ENCODE assay signal across 11 mouse cellular contexts in the genomic region with DNA sequence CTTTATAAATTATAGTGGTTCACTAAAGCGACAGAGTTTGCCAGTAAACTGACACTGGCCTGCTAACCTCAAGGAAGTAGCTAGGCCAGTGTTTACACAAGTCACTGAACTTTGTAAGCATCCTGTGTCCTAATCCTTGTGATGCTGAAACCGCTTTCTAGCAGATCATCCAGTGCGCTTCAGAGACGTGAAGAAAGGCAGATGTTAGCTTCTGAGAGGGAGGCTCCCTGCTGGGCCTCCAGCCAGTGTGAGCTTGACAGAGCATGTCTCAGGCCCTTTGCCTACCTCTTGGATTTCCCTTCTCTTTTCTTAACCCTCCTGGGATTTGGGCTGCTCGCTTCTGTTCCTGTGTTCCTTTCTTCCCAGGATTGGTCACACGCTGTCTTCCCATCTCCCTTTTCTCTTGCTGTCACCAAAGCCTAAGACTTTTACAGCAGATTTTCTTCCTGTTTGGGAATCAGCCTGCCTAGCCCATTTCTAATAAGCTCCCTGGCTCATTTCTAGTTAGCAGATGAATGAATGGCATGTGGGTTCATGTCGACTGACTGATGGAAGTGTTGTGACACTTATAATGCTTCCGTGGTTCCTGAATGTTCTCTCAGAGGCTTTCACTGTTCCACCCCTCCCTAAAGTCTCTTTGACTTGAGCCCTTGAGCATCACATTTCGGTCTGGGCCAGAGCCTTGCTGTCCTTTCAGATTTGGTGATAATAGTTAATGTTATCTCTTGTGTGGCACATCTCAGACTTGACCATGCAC.
A peak's percentile ranks its signal among the peaks of the same experiment; 100 is the strongest.
DNase-seq lines count a peak whose midpoint lies in the region; ATAC-seq and TF ChIP-seq lines count a peak whose summit lies in the region.
"Had no signal": no experiment of that assay in that cellular context is flagged by ENCODE, and none has a peak within 500 bp of the region (broad histone marks: within the 10 kb centered on the region; RNA-seq: fewer than 3 reads in every experiment).

No protein-coding gene starts in this region.

- WGBS in lung, adult 2 months = 56% methylated on average over 9 of the region's 9 CpGs
- 58% methylated on average over 9 of the region's 9 CpGs for WGBS in intestine, embryonic 16.5 days
- 47% methylated on average over 9 of the region's 9 CpGs for WGBS in lung, embryonic 16.5 days

- no peaks in the 10 kb centered on the region for H3K4me1 ChIP-seq in lung, adult 2 months (ENCODE audit: control insufficient read depth, insufficient read depth, low read length)
- H3K4me1 ChIP-seq in intestine, embryonic 16.5 days (ENCODE audit: control insufficient read depth, insufficient read depth, low read length) = no peaks in the 10 kb centered on the region
- peaks cover 19% of the 10 kb centered on the region for H3K4me1 ChIP-seq in lung, embryonic 16.5 days (replicated peaks; ENCODE audit: control insufficient read depth, insufficient read depth, low read length)
- H3K4me1 ChIP-seq: hindbrain, embryonic 12.5 days had no signal

- H3K27ac ChIP-seq in intestine, embryonic 16.5 days (ENCODE audit: low read length) = peak overlapping the region; percentile 50; the same call in 1 of the 2 replicates
- H3K27ac ChIP-seq in lung, embryonic 16.5 days (ENCODE audit: low read length) = peak overlapping the region; percentile 89
- H3K27ac ChIP-seq: hindbrain, embryonic 12.5 days had no signal

- H3K4me2 ChIP-seq in intestine, embryonic 16.5 days (ENCODE audit: low read depth, low read length) = no peak overlapping the region
- H3K4me2 ChIP-seq in lung, embryonic 16.5 days (ENCODE audit: low read depth, low read length) = no peak overlapping the region
- H3K4me2 ChIP-seq: hindbrain, embryonic 12.5 days had no signal

- peak; percentile 37 to 60 for DNase-seq in lung, adult 18-20 months
- no peak for DNase-seq in lung, adult 2 months
- DNase-seq in right cerebral cortex, adult 18-20 months = no peak
- DNase-seq in urinary bladder, adult 2 months (ENCODE audit: low spot score) = no peak
- DNase-seq in layer of hippocampus, adult 9-10 months (ENCODE audit: low spot score) = no peak
- DNase-seq: adrenal gland, adult 8-10 months; thymus, adult 18-20 months had no signal

- TF ChIP-seq CTCF in lung, adult 2 months (IDR thresholded peaks at IDR 0.05; ENCODE audit: insufficient read depth, low read length) = no peak

- H3K27me3 ChIP-seq in intestine, embryonic 16.5 days (replicated peaks; ENCODE audit: control insufficient read depth, insufficient read depth, low read length) = no peaks in the 10 kb centered on the region
- H3K27me3 ChIP-seq in lung, embryonic 16.5 days (ENCODE audit: control insufficient read depth, insufficient read depth, low read depth, low read length) = no peaks in the 10 kb centered on the region
- H3K27me3 ChIP-seq: hindbrain, embryonic 12.5 days had no signal

- no peaks in the 10 kb centered on the region for H3K9me3 ChIP-seq in intestine, embryonic 16.5 days (ENCODE audit: control insufficient read depth, low read length)
- no peaks in the 10 kb centered on the region for H3K9me3 ChIP-seq in lung, embryonic 16.5 days (ENCODE audit: control insufficient read depth, low read length)
- H3K9me3 ChIP-seq: hindbrain, embryonic 12.5 days had no signal

- H3K36me3 ChIP-seq in intestine, embryonic 16.5 days (ENCODE audit: control insufficient read depth, insufficient read depth, low read length) = no peaks in the 10 kb centered on the region
- H3K36me3 ChIP-seq in lung, embryonic 16.5 days (ENCODE audit: control insufficient read depth, insufficient read depth, low read length) = no peaks in the 10 kb centered on the region
- H3K36me3 ChIP-seq: hindbrain, embryonic 12.5 days had no signal

- H3K9ac ChIP-seq in intestine, embryonic 16.5 days (ENCODE audit: low read depth, low read length) = no peak overlapping the region
- H3K9ac ChIP-seq in lung, embryonic 16.5 days (ENCODE audit: low read length) = no peak overlapping the region
- H3K9ac ChIP-seq: hindbrain, embryonic 12.5 days had no signal

- no peak overlapping the region for H3K4me3 ChIP-seq in lung, adult 2 months (replicated peaks; ENCODE audit: extremely low read depth, low read depth, low read length)
- no peak overlapping the region for H3K4me3 ChIP-seq in intestine, embryonic 16.5 days (ENCODE audit: low read length)
- no peak overlapping the region for H3K4me3 ChIP-seq in lung, embryonic 16.5 days (ENCODE audit: low read length)
- H3K4me3 ChIP-seq: hindbrain, embryonic 12.5 days had no signal

- ATAC-seq in intestine, embryonic 16.5 days = peak; percentile 85
- peak; percentile 95 for ATAC-seq in lung, embryonic 16.5 days (ENCODE audit: low read depth)
- ATAC-seq: forebrain, embryonic 14.5 days had no signal

- no peak for TF ChIP-seq POLR2A in lung, adult 2 months (IDR thresholded peaks at IDR 0.05; ENCODE audit: borderline replicate concordance, extremely low read depth, low read depth, low read length)

Comparison
In these comparisons a context has a peak if more than half of its experiments do, and no peak if none do; other contexts are left out.
1. DNase-seq: peak in lung, adult 18-20 months (2 of 2); none in lung, adult 2 months (single experiment), right cerebral cortex, adult 18-20 months (single experiment), urinary bladder, adult 2 months (single experiment) and layer of hippocampus, adult 9-10 months (single experiment).